In the genomic region with DNA sequence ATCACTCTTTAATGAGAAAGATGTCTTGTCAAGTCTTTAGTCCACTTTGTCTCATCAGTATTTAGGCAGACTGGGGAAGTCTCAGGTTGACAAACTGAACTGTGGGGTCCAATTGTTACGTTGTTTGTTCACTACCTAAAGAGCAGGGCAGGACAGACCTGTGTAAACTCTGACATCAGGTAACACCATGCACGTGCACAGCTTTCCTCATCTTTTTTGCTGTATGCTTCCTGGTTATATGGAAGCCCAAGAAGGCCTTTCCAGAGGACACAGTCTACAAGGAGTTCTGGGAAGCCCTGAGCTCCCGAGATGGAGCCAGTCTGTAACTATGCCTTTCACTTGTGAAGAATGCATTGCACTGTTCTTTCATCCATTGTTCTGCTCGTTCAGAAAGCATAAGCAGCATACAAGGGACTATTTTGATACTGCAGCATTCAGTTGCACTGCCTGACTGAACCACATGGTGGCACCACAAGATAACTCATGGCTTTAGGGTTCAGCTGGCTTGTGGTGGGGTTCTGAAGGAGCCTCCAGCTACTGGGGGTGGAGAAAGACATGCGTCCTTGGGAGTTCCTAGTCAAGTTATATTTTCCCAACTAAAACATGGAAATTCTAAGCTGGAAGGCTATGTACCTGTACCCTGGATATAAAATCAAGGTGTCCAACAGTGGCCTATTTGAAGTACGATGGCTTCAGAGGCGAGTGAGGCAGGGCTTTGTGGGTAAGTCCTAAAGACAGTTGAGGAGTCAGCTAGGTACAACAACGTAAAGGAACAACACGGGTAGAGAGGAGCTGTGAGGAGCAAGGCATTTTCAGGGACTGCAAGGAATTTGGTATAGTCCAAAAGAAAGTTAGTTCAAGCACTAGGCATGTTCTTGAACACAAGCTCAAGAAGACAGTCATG, we compare ENCODE assay signal across 8 mouse cellular contexts. TPM values are rescaled to one million over a fixed set of nuclear protein-coding genes. Genes with fewer than 3 reads are reported as not detected.
A peak's percentile ranks its signal among the peaks of the same experiment; 100 is the strongest.
DNase-seq lines count a peak whose midpoint lies in the region; ATAC-seq lines count a peak whose summit lies in the region.

No protein-coding gene starts in this region.

- H3K4me3 ChIP-seq in kidney, embryonic 16.5 days (ENCODE audit: low read length): no peak overlapping the region
- no peak overlapping the region for H3K4me3 ChIP-seq in forebrain, embryonic 16.5 days (replicated peaks; ENCODE audit: low read length)
- H3K4me3 ChIP-seq in hindbrain, embryonic 14.5 days (replicated peaks; ENCODE audit: low read length): no peak overlapping the region
- no peak overlapping the region for H3K4me3 ChIP-seq in midbrain, embryonic 15.5 days

- intact Hi-C loops in left cerebral cortex, postnatal 10 days (cut with DNase I): no loop called here

- no peaks in the 10 kb centered on the region for H3K27me3 ChIP-seq in kidney, embryonic 16.5 days (ENCODE audit: insufficient read depth, low read length)
- H3K27me3 ChIP-seq in forebrain, embryonic 16.5 days (replicated peaks; ENCODE audit: control insufficient read depth, insufficient read depth, low read length): no peaks in the 10 kb centered on the region
- no peaks in the 10 kb centered on the region for H3K27me3 ChIP-seq in hindbrain, embryonic 14.5 days (ENCODE audit: control insufficient read depth, insufficient read depth, low read length)
- H3K27me3 ChIP-seq in midbrain, embryonic 15.5 days (replicated peaks): no peaks in the 10 kb centered on the region

- DNase-seq in kidney, adult 18-20 months: peak; percentile 76
- peak; percentile 60 for DNase-seq in cerebellum, adult 11-12 months
- peak; percentile 94 for DNase-seq in hindbrain, embryonic 14.5 days (ENCODE audit: low spot score)
- DNase-seq in left cerebral cortex, postnatal 10 days (ENCODE audit: extremely low spot score in 1 of 2, low spot score in 2 of 2): peak; percentile 76 to 83
- DNase-seq in spleen, postnatal 36 days (ENCODE audit: low spot score in 2 of 2): peak; percentile 10 to 23

- ATAC-seq in kidney, embryonic 16.5 days (ENCODE audit: low FRiP score, low TSS enrichment): no peak
- peak; percentile 92 for ATAC-seq in forebrain, embryonic 16.5 days
- ATAC-seq in hindbrain, embryonic 14.5 days (ENCODE audit: low FRiP score): peak; percentile 89; the same call in 1 of the 2 replicates
- peak; percentile 92 for ATAC-seq in midbrain, embryonic 15.5 days (replicated peaks)

- 76% methylated on average over 9 of the region's 9 CpGs for WGBS in kidney, embryonic 16.5 days
- 57% methylated on average over 9 of the region's 9 CpGs for WGBS in forebrain, embryonic 16.5 days
- WGBS in hindbrain, embryonic 14.5 days: 67% methylated on average over 9 of the region's 9 CpGs
- 61% methylated on average over 9 of the region's 9 CpGs for WGBS in midbrain, embryonic 15.5 days

- peaks cover 7% of the 10 kb centered on the region; the same call in 1 of the 2 replicates for H3K36me3 ChIP-seq in kidney, embryonic 16.5 days (ENCODE audit: insufficient read depth, low read length)
- no peaks in the 10 kb centered on the region for H3K36me3 ChIP-seq in forebrain, embryonic 16.5 days (ENCODE audit: control insufficient read depth, insufficient read depth)
- H3K36me3 ChIP-seq in hindbrain, embryonic 14.5 days (replicated peaks; ENCODE audit: control insufficient read depth, insufficient read depth): peaks cover 29% of the 10 kb centered on the region
- H3K36me3 ChIP-seq in midbrain, embryonic 15.5 days (replicated peaks): no peaks in the 10 kb centered on the region

- no peak overlapping the region for H3K4me2 ChIP-seq in kidney, embryonic 16.5 days (replicated peaks; ENCODE audit: low read depth, low read length)
- no peak overlapping the region for H3K4me2 ChIP-seq in forebrain, embryonic 16.5 days (ENCODE audit: low read length)
- no peak overlapping the region for H3K4me2 ChIP-seq in hindbrain, embryonic 14.5 days (replicated peaks)
- no peak overlapping the region for H3K4me2 ChIP-seq in midbrain, embryonic 15.5 days

- H3K4me1 ChIP-seq in kidney, embryonic 16.5 days (ENCODE audit: insufficient read depth, low read length): no peaks in the 10 kb centered on the region
- H3K4me1 ChIP-seq in forebrain, embryonic 16.5 days (replicated peaks; ENCODE audit: control insufficient read depth, insufficient read depth, low read length): 0 out of 2 replicates have a peak, but pooled peaks cover 2% of the 10 kb centered on the region
- H3K4me1 ChIP-seq in hindbrain, embryonic 14.5 days (replicated peaks; ENCODE audit: control insufficient read depth, insufficient read depth, low read length): no peaks in the 10 kb centered on the region
- H3K4me1 ChIP-seq in midbrain, embryonic 15.5 days: peaks cover 3% of the 10 kb centered on the region; the same call in 1 of the 2 replicates

- H3K9ac ChIP-seq in kidney, embryonic 16.5 days (replicated peaks; ENCODE audit: low read length): no peak overlapping the region
- no peak overlapping the region; the same call in 1 of the 2 replicates for H3K9ac ChIP-seq in forebrain, embryonic 16.5 days (replicated peaks; ENCODE audit: low read depth, low read length)
- no peak overlapping the region for H3K9ac ChIP-seq in hindbrain, embryonic 14.5 days
- peak overlapping the region; percentile 14; the same call in 1 of the 2 replicates for H3K9ac ChIP-seq in midbrain, embryonic 15.5 days

- H3K9me3 ChIP-seq in kidney, embryonic 16.5 days (ENCODE audit: low read length): no peaks in the 10 kb centered on the region
- H3K9me3 ChIP-seq in forebrain, embryonic 16.5 days (ENCODE audit: control insufficient read depth, low read length): no peaks in the 10 kb centered on the region
- no peaks in the 10 kb centered on the region for H3K9me3 ChIP-seq in hindbrain, embryonic 14.5 days (ENCODE audit: control insufficient read depth, low read length)
- no peaks in the 10 kb centered on the region for H3K9me3 ChIP-seq in midbrain, embryonic 15.5 days

- no peak overlapping the region for H3K27ac ChIP-seq in kidney, embryonic 16.5 days (ENCODE audit: low read length)
- no peak overlapping the region for H3K27ac ChIP-seq in forebrain, embryonic 16.5 days (ENCODE audit: low read length)
- H3K27ac ChIP-seq in hindbrain, embryonic 14.5 days: no peak overlapping the region
- peak overlapping the region; percentile 61 for H3K27ac ChIP-seq in midbrain, embryonic 15.5 days

RNA-seq across cellular contexts. Expression of gene Alkbh3, which starts 25.1 kb away (rescaled TPM):
- 67.3 and 67.5 TPM in 2 replicates for polyA plus RNA-seq in kidney, embryonic 16.5 days (2015; fragmentation: Nextera tagmentation; extraction: Ambion mirVana)
- 55.1 and 57.4 TPM in 2 replicates for polyA plus RNA-seq in forebrain, embryonic 16.5 days (2015; fragmentation: Nextera tagmentation; extraction: Ambion mirVana)
- polyA plus RNA-seq in hindbrain, embryonic 14.5 days (2014; fragmentation: Nextera tagmentation; extraction: Ambion mirVana): 43.2 and 52.6 TPM in 2 replicates
- 10 to 100 TPM; 26.9 to 29.2 TPM for total RNA-seq in left cerebral cortex, postnatal 10 days (2021)
- 47.0 and 50.7 TPM in 2 replicates for polyA plus RNA-seq in midbrain, embryonic 15.5 days (2015; fragmentation: Nextera tagmentation; extraction: Ambion mirVana)

RNA-seq across cellular contexts. Expression of gene Gm27027, which starts 39.5 kb away (rescaled TPM):
- not detected in 2 replicates for polyA plus RNA-seq in kidney, embryonic 16.5 days (2015; fragmentation: Nextera tagmentation; extraction: Ambion mirVana)
- polyA plus RNA-seq in forebrain, embryonic 16.5 days (2015; fragmentation: Nextera tagmentation; extraction: Ambion mirVana): not detected in 2 replicates
- not detected in 2 replicates for polyA plus RNA-seq in hindbrain, embryonic 14.5 days (2014; fragmentation: Nextera tagmentation; extraction: Ambion mirVana)
- not detected for total RNA-seq in left cerebral cortex, postnatal 10 days (2021)
- not detected in 2 replicates for polyA plus RNA-seq in midbrain, embryonic 15.5 days (2015; fragmentation: Nextera tagmentation; extraction: Ambion mirVana)

Comparison
In these comparisons a context has a peak if more than half of its experiments do, and no peak if none do; other contexts are left out.
1. DNase-seq: peak in every context shown above with its lines; median percentile 94 in hindbrain, embryonic 14.5 days; 80 in left cerebral cortex, postnatal 10 days; 76 in kidney, adult 18-20 months; 60 in cerebellum, adult 11-12 months; 16 in spleen, postnatal 36 days.